Mouse (Mus musculus) liver, postnatal 0 days (tissue): Measurements from ENCODE around the gene Ccdc66.

Experiments used
- CTCF ChIP-seq: sonication (generic); IDR thresholded peaks from 2 replicates; pipeline ENCODE4 v1.5.1; 2016; ENCODE audit warnings: antibody characterized with exemption, low read depth
- EP300 ChIP-seq: IDR thresholded peaks from 2 replicates; pipeline ENCODE4 v1.6.1; 2016; ENCODE audit warnings: antibody characterized with exemption, low read depth, mild to moderate bottlenecking

DNA sequence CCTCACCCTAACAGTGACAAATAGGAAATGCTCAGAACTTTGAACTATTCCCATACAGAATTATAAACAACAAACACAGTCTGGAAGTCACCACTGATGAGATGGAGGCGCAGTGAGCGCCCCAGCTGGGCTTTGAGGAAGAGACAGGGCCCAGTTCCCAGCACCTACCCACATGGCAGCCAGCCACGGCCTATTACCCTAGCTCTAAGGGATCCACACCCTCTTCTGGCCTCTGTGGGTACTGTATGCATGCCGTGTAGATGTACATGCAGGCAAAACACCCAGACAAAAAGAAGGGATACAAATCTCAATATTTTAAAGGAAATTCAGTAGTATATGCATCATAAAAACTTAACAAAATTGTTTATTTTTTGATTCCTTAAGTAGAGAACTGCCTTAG, 14.7 kb downstream of the Ccdc66 start:
- no peak; the same call in 1 of the 2 replicates for TF ChIP-seq CTCF
- no peak for TF ChIP-seq EP300
